Mouse (Mus musculus): ENCODE data around the gene Tac4. TPM values are rescaled to one million over a fixed set of nuclear protein-coding genes. Genes with fewer than 3 reads are reported as not detected.

Tac4 gene
- total RNA-seq (2018; cell fraction: chromatin; rRNA removed): not detected
- not detected for total RNA-seq (2018; cell fraction: cytosol; rRNA removed)
- total RNA-seq (2018; cell fraction: nucleus; rRNA removed): not detected
- not detected in 3 replicates for polyA plus RNA-seq (2018)

GRCm38 (mm10) chr11:95261178-95261751, at the start of gene Tac4:
Tac4 (plus strand) TSS chr11:95261529.
- H3K36me3 ChIP-seq (ENCODE audit: inconsistent target): no peaks in the 10 kb centered on the region
- H3K27ac ChIP-seq: no peak within 1 kb of the TSS
- H3K4me3 ChIP-seq (ENCODE audit: inconsistent target): no peak within 1 kb of the TSS
- WGBS (ENCODE audit: missing documents): 26% methylated on average over 5 of the region's 5 CpGs
- no peaks in the 10 kb centered on the region for H3K79me2 ChIP-seq (ENCODE audit: inconsistent target)

- Histone ChIP-seq H3K36me3 (ENCODE audit: inconsistent target) (no peaks in the 10 kb centered on the region), H3K27ac (no peak overlapping the region), H3K79me2 (ENCODE audit: inconsistent target) (no peaks in the 10 kb centered on the region), H3K4me3 (ENCODE audit: inconsistent target) (no peak overlapping the region)
- 88% methylated on average over 6 of the region's 6 CpGs for WGBS (ENCODE audit: missing documents)
Measured at GRCm38 (mm10) chr11:95213607-95214006, 47.7 kb upstream of the Tac4 start.

GRCm38 (mm10) chr11:95214305-95214704, 47.0 kb upstream of the Tac4 start:
- H3K4me3 ChIP-seq (ENCODE audit: inconsistent target): no peak overlapping the region
- H3K27ac ChIP-seq: no peak overlapping the region
- 66% methylated on average over 5 of the region's 5 CpGs for whole genome bisulfite sequencing (ENCODE audit: missing documents)
- no peaks in the 10 kb centered on the region for H3K36me3 ChIP-seq (ENCODE audit: inconsistent target)
- no peaks in the 10 kb centered on the region for H3K79me2 ChIP-seq (ENCODE audit: inconsistent target)

GRCm38 (mm10) chr11:95216193-95216592, 45.1 kb upstream of the Tac4 start:
- Histone ChIP-seq H3K79me2 (ENCODE audit: inconsistent target) (no peaks in the 10 kb centered on the region), H3K4me3 (ENCODE audit: inconsistent target) (no peak overlapping the region), H3K36me3 (ENCODE audit: inconsistent target) (no peaks in the 10 kb centered on the region), H3K27ac (no peak overlapping the region)
- WGBS (ENCODE audit: missing documents): 78% methylated on average over 3 of the region's 3 CpGs

- WGBS (ENCODE audit: missing documents): 61% methylated on average over 8 of the region's 8 CpGs
- no peaks in the 10 kb centered on the region for H3K79me2 ChIP-seq (ENCODE audit: inconsistent target)
Measured at GRCm38 (mm10) chr11:95219111-95219510, 42.2 kb upstream of the Tac4 start.

GRCm38 (mm10) chr11:95223473-95223872, 37.9 kb upstream of the Tac4 start:
- Histone ChIP-seq H3K36me3 (ENCODE audit: inconsistent target) (no peaks in the 10 kb centered on the region), H3K79me2 (ENCODE audit: inconsistent target) (no peaks in the 10 kb centered on the region), H3K27ac (no peak overlapping the region), H3K4me3 (ENCODE audit: inconsistent target) (no peak overlapping the region)
- WGBS (ENCODE audit: missing documents): 3% methylated on average over 31 of the region's 31 CpGs

More at GRCm38 (mm10) chr11:95219111-95219510, 42.2 kb upstream of the Tac4 start:
- no peaks in the 10 kb centered on the region for H3K36me3 ChIP-seq (ENCODE audit: inconsistent target)
- no peak overlapping the region for H3K4me3 ChIP-seq (ENCODE audit: inconsistent target)
- H3K27ac ChIP-seq: no peak overlapping the region

GRCm38 (mm10) chr11:95224124-95224893, 37.0 kb upstream of the Tac4 start:
- no peak overlapping the region for H3K27ac ChIP-seq
- H3K4me3 ChIP-seq (ENCODE audit: inconsistent target): no peak overlapping the region
- H3K79me2 ChIP-seq (ENCODE audit: inconsistent target): no peaks in the 10 kb centered on the region
- WGBS (ENCODE audit: missing documents): 53% methylated on average over 15 of the region's 15 CpGs
- no peaks in the 10 kb centered on the region for H3K36me3 ChIP-seq (ENCODE audit: inconsistent target)

- Histone ChIP-seq H3K79me2 (ENCODE audit: inconsistent target) (no peaks in the 10 kb centered on the region), H3K4me3 (ENCODE audit: inconsistent target) (no peak overlapping the region), H3K36me3 (ENCODE audit: inconsistent target) (no peaks in the 10 kb centered on the region), H3K27ac (no peak overlapping the region)
- WGBS (ENCODE audit: missing documents): 86% methylated on average over 7 of the region's 7 CpGs
Measured at GRCm38 (mm10) chr11:95225448-95225847, 35.9 kb upstream of the Tac4 start.

- H3K27ac ChIP-seq: no peak overlapping the region
- H3K4me3 ChIP-seq (ENCODE audit: inconsistent target): no peak overlapping the region
- WGBS (ENCODE audit: missing documents): 89% methylated on average over 5 of the region's 5 CpGs
- H3K79me2 ChIP-seq (ENCODE audit: inconsistent target): no peaks in the 10 kb centered on the region
- no peaks in the 10 kb centered on the region for H3K36me3 ChIP-seq (ENCODE audit: inconsistent target)
Measured at GRCm38 (mm10) chr11:95227467-95227866, 33.9 kb upstream of the Tac4 start.

- WGBS (ENCODE audit: missing documents): 15% methylated on average over 24 of the region's 24 CpGs
- no peak overlapping the region for H3K27ac ChIP-seq
- no peaks in the 10 kb centered on the region for H3K36me3 ChIP-seq (ENCODE audit: inconsistent target)
- H3K79me2 ChIP-seq (ENCODE audit: inconsistent target): no peaks in the 10 kb centered on the region
- no peak overlapping the region for H3K4me3 ChIP-seq (ENCODE audit: inconsistent target)
Measured at GRCm38 (mm10) chr11:95231688-95232328, 29.5 kb upstream of the Tac4 start.

- Histone ChIP-seq H3K36me3 (ENCODE audit: inconsistent target) (no peaks in the 10 kb centered on the region), H3K4me3 (ENCODE audit: inconsistent target) (no peak overlapping the region), H3K79me2 (ENCODE audit: inconsistent target) (no peaks in the 10 kb centered on the region), H3K27ac (no peak overlapping the region)
- WGBS (ENCODE audit: missing documents): 51% methylated on average over 6 of the region's 6 CpGs
Measured at GRCm38 (mm10) chr11:95232329-95232696, 29.0 kb upstream of the Tac4 start.

GRCm38 (mm10) chr11:95238477-95238876, 22.9 kb upstream of the Tac4 start:
- H3K36me3 ChIP-seq (ENCODE audit: inconsistent target): no peaks in the 10 kb centered on the region
- H3K79me2 ChIP-seq (ENCODE audit: inconsistent target): no peaks in the 10 kb centered on the region
- 58% methylated on average over 6 of the region's 6 CpGs for WGBS (ENCODE audit: missing documents)
- H3K27ac ChIP-seq: no peak overlapping the region
- no peak overlapping the region for H3K4me3 ChIP-seq (ENCODE audit: inconsistent target)

GRCm38 (mm10) chr11:95242653-95243052, 18.7 kb upstream of the Tac4 start:
- 82% methylated on average over 6 of the region's 6 CpGs for WGBS (ENCODE audit: missing documents)
- Histone ChIP-seq H3K4me3 (ENCODE audit: inconsistent target) (no peak overlapping the region), H3K27ac (no peak overlapping the region), H3K36me3 (ENCODE audit: inconsistent target) (no peaks in the 10 kb centered on the region), H3K79me2 (ENCODE audit: inconsistent target) (no peaks in the 10 kb centered on the region)

GRCm38 (mm10) chr11:95245456-95245855, 15.9 kb upstream of the Tac4 start:
- Histone ChIP-seq H3K79me2 (ENCODE audit: inconsistent target) (no peaks in the 10 kb centered on the region), H3K27ac (no peak overlapping the region), H3K4me3 (ENCODE audit: inconsistent target) (no peak overlapping the region), H3K36me3 (ENCODE audit: inconsistent target) (no peaks in the 10 kb centered on the region)
- WGBS (ENCODE audit: missing documents): 81% methylated on average over 7 of the region's 7 CpGs

- Histone ChIP-seq H3K36me3 (ENCODE audit: inconsistent target) (no peaks in the 10 kb centered on the region), H3K27ac (no peak overlapping the region), H3K79me2 (ENCODE audit: inconsistent target) (no peaks in the 10 kb centered on the region), H3K4me3 (ENCODE audit: inconsistent target) (no peak overlapping the region)
- 92% methylated on average over 14 of the region's 14 CpGs for WGBS (ENCODE audit: missing documents)
Measured at GRCm38 (mm10) chr11:95247065-95247464, 14.3 kb upstream of the Tac4 start.

Measured in macrophage (primary cell).